Mouse (Mus musculus): ENCODE measurements around the gene Tns4.

DNA sequence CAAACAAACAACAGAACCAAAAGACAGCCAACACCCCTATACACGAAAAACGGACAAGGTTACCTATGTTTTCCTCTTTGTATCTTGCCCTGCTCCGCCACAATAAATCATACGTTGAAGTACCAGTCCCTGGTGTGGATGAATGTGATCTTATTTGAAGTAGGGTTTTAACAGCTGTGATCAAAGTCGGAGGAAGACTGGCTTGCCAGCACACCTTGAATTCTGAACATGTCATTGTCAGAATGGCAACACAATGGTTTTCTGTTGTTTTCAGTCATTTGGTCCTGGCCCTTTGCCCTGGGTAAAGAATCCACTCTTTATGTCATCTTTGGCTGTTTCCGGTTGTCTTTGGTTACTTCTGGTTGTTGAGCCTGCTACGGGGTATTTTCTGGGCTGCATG, 29.9 kb upstream of the Tns4 start:
- TF ChIP-seq CTCF (IDR thresholded peaks at IDR 0.05; ENCODE audit: insufficient read depth, low read depth, low read length): no peak
- no peak for TF ChIP-seq POLR2A (IDR thresholded peaks at IDR 0.05; ENCODE audit: insufficient read depth, low read depth, low read length)
